Mouse (Mus musculus) hindbrain, postnatal 0 days (tissue): ENCODE measurements around the gene Adgre5. TPM values are rescaled to one million over a fixed set of nuclear protein-coding genes. Genes with fewer than 3 reads are reported as not detected.

Experiments
- ATAC-seq: fragments of 200-750 bp; cut with Nextera tagmentation; 2 replicates; pipeline ENCODE4 v1.8.0; 2017; ENCODE audit warnings: mild to moderate bottlenecking, moderate TSS enrichment, moderate library complexity
- DNase-seq: peaks from one replicate; pipeline ENCODE4 v3.0.0-alpha.2; 2015; ENCODE audit warnings: low spot score
- H3K27ac ChIP-seq: fragments of 300-500 bp; sonication (generic); 2 replicates; pipeline ENCODE4 v1.5.1; 2014; ENCODE audit warnings: mild to moderate bottlenecking
- H3K27me3 ChIP-seq: fragments of 300-500 bp; sonication (generic); 2 replicates; pipeline ENCODE4 v1.6.1; 2014; ENCODE audit warnings: low read length, mixed read lengths; ENCODE audit not compliant: insufficient read depth
- H3K36me3 ChIP-seq: fragments of 300-500 bp; sonication (generic); 2 replicates; pipeline ENCODE4 v1.6.1; 2014; ENCODE audit warnings: low read length, mixed read lengths; ENCODE audit not compliant: insufficient read depth
- H3K4me1 ChIP-seq: fragments of 300-500 bp; sonication (generic); 2 replicates; pipeline ENCODE4 v1.6.1; 2014; ENCODE audit warnings: antibody characterized with exemption, low read length, mixed read lengths; ENCODE audit not compliant: insufficient read depth
- H3K4me2 ChIP-seq: fragments of 300-500 bp; sonication (generic); 2 replicates; pipeline ENCODE4 v1.6.1; 2014; ENCODE audit warnings: low read depth, mild to moderate bottlenecking, low read length, moderate library complexity, mixed read lengths
- H3K4me3 ChIP-seq: fragments of 300-500 bp; sonication (generic); 2 replicates; pipeline ENCODE4 v1.5.1; 2014; ENCODE audit warnings: low read length
- H3K9ac ChIP-seq: fragments of 300-500 bp; sonication (generic); replicated peaks from 2 replicates; pipeline ENCODE4 v1.6.1; 2014; ENCODE audit warnings: mild to moderate bottlenecking, low read length, moderate library complexity, mixed read lengths
- H3K9me3 ChIP-seq: fragments of 300-500 bp; sonication (generic); 2 replicates; pipeline ENCODE4 v1.6.1; 2016; ENCODE audit warnings: low read length, mixed read lengths
- CTCF ChIP-seq: IDR thresholded peaks from 2 replicates; pipeline ENCODE4 v1.5.1; 2016; ENCODE audit warnings: antibody characterized with exemption, control low read depth, low read depth
- WGBS: fragments of 180-500 bp; shearing (Covaris S2); extraction: QIAGEN DNeasy Blood & Tissue Kit; methylation state at CpG from one replicate; pipeline ENCODE4 v1.1.7; 2014; 5-methylcytosine and 5-hydroxymethylcytosine counted together
- polyA plus RNA-seq: library from polyadenylated mRNA; unstranded; fragments of >200 nt; fragmentation: Nextera tagmentation; extraction: Ambion mirVana; gene quantifications from 2 replicates; pipeline ENCODE4 v1.2.1, GENCODE M21; 2015
- total RNA-seq: library from RNA; depleted of rRNA; stranded (reverse); fragments of >200 nt; gene quantifications from 2 replicates; pipeline ENCODE4 v1.2.3, GENCODE M21; 2014

Gene Adgre5
- total and polyA plus RNA-seq, 2 experiments from 2014 or later: 8.2 to 10.4 TPM

DNA sequence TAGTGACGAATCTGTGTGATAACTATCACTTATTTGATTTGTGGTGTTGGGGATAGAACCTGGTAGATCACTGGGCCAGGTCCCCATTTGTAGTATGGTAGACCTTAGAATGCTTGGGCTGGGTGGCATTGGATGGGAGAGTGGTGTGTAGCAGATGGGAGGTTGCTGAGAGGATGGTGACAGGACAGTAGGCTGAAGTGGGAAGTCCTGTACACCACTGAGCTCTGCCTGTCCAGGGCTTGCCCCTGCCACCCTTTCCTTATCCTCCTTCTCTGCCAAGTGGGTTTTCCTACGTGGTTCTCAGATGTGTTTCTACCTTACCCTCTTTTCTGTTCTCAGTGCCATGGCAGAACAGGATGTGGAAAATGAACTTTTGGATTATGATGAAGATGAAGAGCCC, 22.1 kb downstream of the Adgre5 start:
- ATAC-seq (no peak), DNase-seq (no peak)
- 0 out of 2 replicates have a peak, but pooled peaks cover 10% of the 10 kb centered on the region for H3K4me1 ChIP-seq
- H3K27me3 ChIP-seq: no peaks in the 10 kb centered on the region
- no peaks in the 10 kb centered on the region for H3K9me3 ChIP-seq
- no peak overlapping the region for H3K9ac ChIP-seq
- peaks cover 39% of the 10 kb centered on the region for H3K36me3 ChIP-seq
- H3K4me3 ChIP-seq: no peak overlapping the region
- H3K4me2 ChIP-seq: no peak overlapping the region
- WGBS: 90% methylated on average over 2 of the region's 2 CpGs
- H3K27ac ChIP-seq: no peak overlapping the region
- no peak for TF ChIP-seq CTCF

DNA sequence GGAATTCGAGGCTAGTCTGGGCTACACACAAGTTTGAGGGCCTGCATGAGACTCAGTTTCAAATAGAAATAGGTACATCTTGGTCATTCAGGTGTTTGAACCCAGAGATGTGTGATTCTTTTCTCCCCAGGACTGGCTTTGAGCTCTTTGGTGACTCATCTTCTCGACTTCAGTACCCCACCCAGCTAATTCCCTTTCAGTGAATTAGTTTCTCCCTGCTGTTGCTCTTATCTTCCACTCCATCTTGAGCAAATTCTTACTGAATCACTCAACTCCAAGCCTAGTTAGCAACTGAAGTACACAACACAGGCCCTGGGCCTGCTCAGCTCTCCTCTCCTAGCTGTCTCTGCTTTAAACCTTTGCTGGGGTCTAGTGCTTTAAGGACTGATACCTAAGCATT, 24.6 kb downstream of the Adgre5 start:
- DNase-seq: no peak
- Histone ChIP-seq H3K27ac (no peak overlapping the region), H3K9ac (no peak overlapping the region), H3K4me2 (peak overlapping the region; percentile 85), H3K9me3 (no peaks in the 10 kb centered on the region), H3K27me3 (no peaks in the 10 kb centered on the region), H3K36me3 (peaks cover 14% of the 10 kb centered on the region), H3K4me1 (0 out of 2 replicates have a peak, but pooled peaks cover 10% of the 10 kb centered on the region), H3K4me3 (0 out of 2 replicates have a peak overlapping the region, but pooled peaks have one; percentile 94)
- WGBS: 89% methylated on average over 2 of the region's 2 CpGs
- no peak for ATAC-seq
- no peak for TF ChIP-seq CTCF

DNA sequence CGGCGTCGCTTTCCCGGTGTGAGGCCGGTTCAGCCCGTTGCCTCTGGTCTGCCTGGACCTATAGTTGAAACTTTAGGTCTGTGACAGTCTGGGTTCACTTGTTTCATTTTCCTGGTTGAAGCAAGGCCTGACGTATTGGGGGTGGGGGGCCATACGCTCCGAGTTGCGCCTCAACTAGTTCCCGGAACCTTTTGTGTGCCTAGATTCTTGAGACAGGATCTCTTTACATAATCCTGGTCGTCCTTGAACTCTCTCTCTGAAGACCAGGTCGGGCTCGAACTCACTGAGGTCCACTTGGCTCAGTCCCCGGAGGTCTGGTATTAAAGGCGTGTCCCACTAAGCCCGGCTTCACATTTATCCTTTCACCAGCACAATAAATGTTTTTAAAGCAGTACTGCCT, 25.4 kb downstream of the Adgre5 start:
- DNase-seq (no peak), ATAC-seq (no peak)
- Histone ChIP-seq H3K9me3 (no peaks in the 10 kb centered on the region), H3K4me2 (peak overlapping the region; percentile 85), H3K27ac (peak overlapping the region; percentile 93; the same call in 1 of the 2 replicates), H3K36me3 (peaks cover 7% of the 10 kb centered on the region), H3K27me3 (no peaks in the 10 kb centered on the region), H3K4me1 (0 out of 2 replicates have a peak, but pooled peaks cover 10% of the 10 kb centered on the region), H3K9ac (peak overlapping the region; percentile 84), H3K4me3 (peak overlapping the region; percentile 94)
- TF ChIP-seq CTCF: no peak
- under 1% methylated on average over 17 of the region's 17 CpGs for WGBS

DNA sequence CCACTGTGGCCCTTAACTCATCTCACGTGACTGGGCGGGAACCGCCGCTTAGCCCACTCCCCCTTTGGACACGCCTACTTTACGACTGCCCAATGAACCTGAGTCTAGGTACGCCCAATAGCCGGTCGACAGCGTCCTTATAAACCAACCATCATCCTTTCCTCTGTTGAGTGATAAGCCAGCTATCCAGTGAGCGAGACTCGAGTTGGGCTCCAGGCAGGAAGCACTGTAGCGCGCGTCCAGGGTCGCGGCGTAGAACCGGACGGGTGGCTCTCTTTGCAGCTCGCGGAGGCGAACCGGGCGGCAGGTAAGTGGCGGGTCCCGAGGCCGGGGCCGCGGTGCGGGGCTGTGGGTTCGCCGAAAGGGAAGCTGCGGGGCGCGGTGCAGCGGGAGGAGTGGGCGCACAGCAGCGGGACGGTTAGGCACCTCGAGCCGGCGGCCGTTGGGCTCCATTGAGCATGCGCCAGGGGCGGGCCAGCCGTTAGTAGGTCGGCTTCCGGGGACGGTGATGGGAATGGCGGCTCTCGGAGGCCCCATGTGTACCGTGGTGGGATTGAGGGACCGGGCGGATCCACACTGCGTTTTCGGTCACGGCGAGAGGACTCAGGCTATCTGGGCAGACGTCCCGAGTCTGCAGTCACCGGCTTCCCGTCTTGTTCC, 26.0 kb downstream of the Adgre5 start, which contains the start of gene Ddx39:
Ddx39 (plus strand) TSS at position 147 of the 660 bp plus-strand sequence.
- Histone ChIP-seq H3K9ac (peak within 1 kb of the TSS; percentile 84), H3K9me3 (no peaks in the 10 kb centered on the region), H3K27me3 (no peaks in the 10 kb centered on the region), H3K4me1 (0 out of 2 replicates have a peak, but pooled peaks cover 10% of the 10 kb centered on the region), H3K36me3 (peaks cover 1% of the 10 kb centered on the region; the same call in 1 of the 2 replicates), H3K27ac (peak within 1 kb of the TSS; percentile 93), H3K4me2 (peak within 1 kb of the TSS; percentile 85), H3K4me3 (peak within 1 kb of the TSS; percentile 94)
- WGBS: under 1% methylated on average over 59 of the region's 63 CpGs
- ATAC-seq (peak; percentile 100), DNase-seq (peak; percentile 98)
- TF ChIP-seq CTCF: 0 out of 2 replicates have a peak, but pooled peaks have one; percentile 7

DNA sequence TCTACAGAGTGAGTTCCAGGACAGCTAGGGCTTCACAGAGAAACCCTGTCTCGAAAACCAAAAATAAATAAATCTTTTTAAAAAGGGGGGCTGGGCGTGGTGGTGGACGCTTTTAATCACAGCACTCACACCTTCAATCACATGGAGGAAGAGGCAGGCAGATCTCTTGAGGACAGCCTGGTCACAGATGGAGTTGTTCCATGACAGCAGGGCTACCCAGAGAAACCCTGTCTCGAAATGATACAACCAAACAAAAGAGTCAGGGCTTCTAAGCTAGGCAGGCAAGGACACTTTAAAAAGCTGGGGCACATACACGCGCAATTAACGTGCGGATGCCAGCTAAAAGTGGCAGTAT, 26.5 kb downstream of the Adgre5 start:
- TF ChIP-seq CTCF: no peak
- Histone ChIP-seq H3K4me3 (peak overlapping the region; percentile 94), H3K9ac (no peak overlapping the region), H3K9me3 (no peaks in the 10 kb centered on the region), H3K27ac (peak overlapping the region; percentile 93; the same call in 1 of the 2 replicates), H3K36me3 (no peaks in the 10 kb centered on the region), H3K4me2 (peak overlapping the region; percentile 85), H3K27me3 (no peaks in the 10 kb centered on the region), H3K4me1 (0 out of 2 replicates have a peak, but pooled peaks cover 10% of the 10 kb centered on the region)
- ATAC-seq (no peak), DNase-seq (no peak)
- 16% methylated on average over 8 of the region's 8 CpGs for WGBS

DNA sequence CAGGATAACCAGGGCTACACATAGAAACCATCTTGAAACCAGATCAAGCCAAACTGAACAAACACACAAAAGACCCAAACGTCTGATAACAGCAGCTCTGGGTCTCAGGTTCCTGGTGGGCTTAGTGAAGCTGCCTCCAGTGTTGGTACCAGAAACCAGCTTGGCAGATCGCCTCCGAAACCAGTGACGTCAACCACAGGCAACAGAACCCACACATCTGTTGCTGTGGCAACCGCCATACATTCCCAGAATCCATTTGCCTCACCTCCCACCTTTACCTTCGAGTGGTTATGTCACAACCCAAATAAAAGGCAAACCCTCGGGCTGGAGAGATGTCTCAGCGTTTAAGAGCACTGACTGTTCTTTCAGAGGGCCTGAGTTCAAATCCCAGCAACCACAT, 33.6 kb downstream of the Adgre5 start:
- Histone ChIP-seq H3K9ac (no peak overlapping the region), H3K4me1 (no peaks in the 10 kb centered on the region), H3K36me3 (no peaks in the 10 kb centered on the region), H3K4me3 (no peak overlapping the region), H3K9me3 (no peaks in the 10 kb centered on the region), H3K4me2 (no peak overlapping the region), H3K27ac (no peak overlapping the region), H3K27me3 (no peaks in the 10 kb centered on the region)
- DNase-seq (no peak), ATAC-seq (no peak)
- WGBS: 72% methylated on average over 8 of the region's 8 CpGs
- TF ChIP-seq CTCF: no peak

DNA sequence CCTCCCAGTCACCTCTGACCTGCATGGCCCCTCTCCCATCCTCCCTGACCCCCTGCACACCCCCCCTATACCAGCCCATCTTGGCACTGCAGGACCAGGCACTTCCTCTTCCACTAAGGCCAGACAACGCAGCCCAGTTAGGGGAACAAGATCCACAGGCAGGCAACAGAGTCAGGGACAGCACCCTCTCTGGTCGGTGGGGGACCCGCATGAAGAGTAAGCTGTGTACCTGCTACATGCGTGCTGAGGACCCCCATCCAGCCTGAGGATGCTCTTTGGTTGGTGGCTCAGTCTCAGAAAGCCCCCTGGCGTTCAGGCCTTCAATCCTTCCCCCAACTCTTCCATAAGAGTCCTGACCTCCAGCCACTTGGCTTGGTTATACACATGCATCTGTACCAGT, 34.7 kb downstream of the Adgre5 start:
- no peak for DNase-seq
- Histone ChIP-seq H3K27ac (no peak overlapping the region), H3K4me3 (no peak overlapping the region), H3K9ac (no peak overlapping the region), H3K4me1 (no peaks in the 10 kb centered on the region), H3K27me3 (no peaks in the 10 kb centered on the region), H3K36me3 (no peaks in the 10 kb centered on the region), H3K9me3 (no peaks in the 10 kb centered on the region), H3K4me2 (no peak overlapping the region)
- 64% methylated on average over 5 of the region's 5 CpGs for WGBS
- ATAC-seq: no peak
- no peak for TF ChIP-seq CTCF
